Mouse (Mus musculus) thymus, adult 2 months (tissue): ENCODE measurements around the gene S100a16.

Experiments used
- CTCF ChIP-seq: fragments of 200-500 bp; IDR thresholded peaks from 2 replicates; pipeline ENCODE4 v1.5.1; 2012; ENCODE audit warnings: mild to moderate bottlenecking, control low read depth, low read length, moderate library complexity, borderline replicate concordance; ENCODE audit not compliant: control insufficient read depth, poor library complexity, insufficient read depth; ENCODE audit errors: extremely low read depth
- POLR2A ChIP-seq: fragments of 200-500 bp; IDR thresholded peaks from 2 replicates; pipeline ENCODE4 v1.6.1; 2012; ENCODE audit warnings: mild to moderate bottlenecking, low read length, control low read depth, moderate library complexity; ENCODE audit not compliant: control insufficient read depth, poor library complexity, insufficient read depth; ENCODE audit errors: extremely low read depth

DNA sequence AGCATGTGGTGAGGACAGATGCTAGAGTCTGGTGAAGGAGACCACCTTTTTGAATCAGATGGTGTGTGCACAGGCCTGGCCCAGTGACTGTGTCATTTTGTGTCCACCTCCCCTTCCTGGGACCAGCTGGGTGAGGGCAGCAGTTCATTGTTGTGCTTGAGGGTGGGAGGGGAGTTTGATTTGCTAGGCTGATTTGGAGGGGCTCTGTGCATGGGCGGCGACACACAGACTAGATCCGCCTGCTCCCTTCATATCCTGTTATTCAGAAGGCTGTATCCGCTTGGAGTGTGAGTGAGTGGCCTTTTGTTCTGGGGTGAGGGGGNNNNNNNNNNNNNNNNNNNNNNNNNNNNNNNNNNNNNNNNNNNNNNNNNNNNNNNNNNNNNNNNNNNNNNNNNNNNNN is 3.9 kb downstream of the S100a16 start:
- TF ChIP-seq POLR2A (no peak), CTCF (no peak)
